Mouse (Mus musculus) liver, embryonic 14.5 days (tissue): ENCODE measurements around the gene 3110082J24Rik.
A peak's percentile ranks its signal among the peaks of the same experiment; 100 is the strongest.

Experiments
- CTCF ChIP-seq: IDR thresholded peaks from 2 replicates; pipeline ENCODE4 v1.5.1; 2016; ENCODE audit warnings: antibody characterized with exemption, low read depth, control low read depth
- EP300 ChIP-seq: IDR thresholded peaks from 2 replicates; pipeline ENCODE4 v1.6.1; 2016; ENCODE audit warnings: antibody characterized with exemption, low read depth

DNA sequence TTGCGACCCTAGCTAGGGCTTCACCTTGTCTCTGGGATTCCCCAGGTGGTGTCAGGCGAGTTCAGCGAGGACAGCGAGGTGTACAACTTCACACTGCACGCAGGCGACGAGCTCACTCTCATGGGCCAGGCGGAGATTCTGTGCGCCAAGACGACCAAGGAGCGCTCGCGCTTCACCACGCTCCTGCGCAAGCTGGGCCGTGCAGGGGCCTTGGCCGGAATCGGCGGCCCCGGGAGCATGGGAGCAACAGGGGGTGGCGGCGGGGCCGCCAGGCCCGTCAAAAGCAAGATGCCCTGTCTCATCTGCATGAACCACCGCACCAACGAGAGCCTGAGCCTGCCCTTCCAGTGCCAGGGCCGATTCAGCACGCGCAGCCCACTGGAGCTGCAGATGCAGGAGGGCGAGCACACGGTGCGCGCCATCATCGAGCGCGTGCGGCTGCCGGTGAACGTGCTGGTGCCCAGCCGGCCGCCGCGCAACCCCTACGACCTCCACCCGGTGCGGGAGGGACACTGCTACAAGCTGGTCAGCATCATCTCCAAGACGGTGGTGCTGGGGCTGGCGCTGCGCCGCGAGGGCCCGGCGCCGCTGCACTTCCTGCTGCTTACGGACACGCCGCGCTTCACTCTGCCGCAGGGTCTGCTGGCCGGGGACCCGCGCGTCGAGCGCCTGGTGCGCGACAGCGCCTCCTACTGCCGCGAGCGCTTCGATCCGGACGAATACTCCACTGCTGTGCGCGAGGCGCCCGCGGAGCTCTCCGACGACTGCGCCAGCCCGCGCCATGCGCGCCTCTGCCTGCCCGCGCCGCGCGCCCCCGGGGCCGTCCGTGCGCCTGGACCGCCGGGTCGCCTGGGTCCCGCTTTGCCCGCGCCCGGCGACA, 8.2 kb upstream of the 3110082J24Rik start:
- TF ChIP-seq CTCF (peak; percentile 53), EP300 (no peak)
